Mouse (Mus musculus): ENCODE measurements around the gene Hnf4a.
A peak's percentile ranks its signal among the peaks of the same experiment; 100 is the strongest.
"Not testable (repeated sequence)": the region's sequence is repeated elsewhere in the genome, so short reads cannot be mapped to it uniquely, and the experiment has no call there.

Hnf4a gene

DNA sequence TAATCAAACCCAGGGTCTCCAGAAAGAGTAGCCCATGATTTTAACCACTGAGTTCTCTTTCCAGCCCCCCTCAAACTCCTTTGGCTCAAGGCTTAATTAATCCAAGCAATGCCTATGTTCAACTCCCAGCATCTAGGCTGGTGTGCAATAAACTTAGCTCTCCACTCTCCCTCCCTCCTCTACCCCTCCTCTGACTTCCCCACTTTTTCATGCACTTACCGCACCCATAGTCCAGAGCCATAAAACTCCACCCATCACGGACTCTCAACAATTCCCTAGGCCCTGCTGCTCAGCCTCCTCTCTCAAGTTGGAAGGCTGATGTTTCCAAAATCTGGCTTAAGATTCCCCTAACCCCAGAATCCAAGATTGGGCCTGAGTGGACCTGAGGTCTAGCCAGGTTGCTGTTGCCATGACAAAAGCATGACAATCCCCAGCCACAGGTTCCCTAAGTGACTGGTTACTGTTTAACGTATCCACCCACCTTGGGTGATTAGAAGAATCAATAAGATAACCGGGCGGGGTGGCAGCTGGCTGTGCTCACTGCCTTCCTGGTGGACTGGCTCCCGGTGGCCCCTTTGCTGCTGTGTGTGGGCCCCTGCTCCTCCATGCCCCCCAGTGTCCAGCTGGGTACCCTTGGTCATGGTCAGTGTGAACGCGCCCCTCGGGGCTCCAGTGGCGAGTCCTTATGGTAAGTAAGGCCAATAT lies at the start of gene Hnf4a:
Gene Hnf4a (plus strand): TSS at position 509 of the 705 bp plus-strand sequence.
- no peak for DNase-seq

DNA sequence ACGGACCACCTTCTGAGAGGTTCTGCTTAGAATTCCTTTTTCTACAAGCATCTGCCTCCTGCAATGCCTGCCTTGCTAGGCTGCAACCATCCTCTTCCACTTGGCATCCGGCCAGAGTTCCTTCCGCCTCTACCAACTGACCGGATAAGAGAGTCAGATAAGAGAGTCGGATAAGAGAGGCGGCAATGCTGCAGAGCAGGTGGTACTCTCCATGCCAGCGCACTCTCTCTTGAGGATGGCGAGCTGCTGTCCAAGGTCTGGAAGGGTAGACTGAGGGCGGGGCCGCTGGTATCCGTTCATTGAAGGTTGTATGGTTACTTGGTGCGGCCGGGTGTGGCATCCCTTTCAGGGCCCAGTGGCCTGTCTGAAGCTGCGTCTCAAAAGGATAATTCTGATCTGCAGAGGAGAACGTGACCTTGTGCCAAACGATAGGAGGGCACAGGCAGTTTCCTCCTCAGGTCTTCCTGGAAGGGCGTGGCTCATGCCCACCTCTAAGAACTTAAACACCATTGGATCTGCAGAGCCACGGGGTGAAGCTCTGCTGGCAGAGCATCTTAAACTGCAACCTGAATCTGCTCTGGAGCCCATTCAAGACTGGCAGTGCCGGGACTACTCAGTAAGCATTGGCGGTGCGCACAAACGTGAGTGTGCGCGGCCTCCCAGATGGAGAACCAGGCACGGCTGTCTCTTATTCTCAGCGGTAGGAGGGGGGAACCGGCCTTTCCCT lies 47.9 kb upstream of the Hnf4a start:
- no peak for DNase-seq

DNA sequence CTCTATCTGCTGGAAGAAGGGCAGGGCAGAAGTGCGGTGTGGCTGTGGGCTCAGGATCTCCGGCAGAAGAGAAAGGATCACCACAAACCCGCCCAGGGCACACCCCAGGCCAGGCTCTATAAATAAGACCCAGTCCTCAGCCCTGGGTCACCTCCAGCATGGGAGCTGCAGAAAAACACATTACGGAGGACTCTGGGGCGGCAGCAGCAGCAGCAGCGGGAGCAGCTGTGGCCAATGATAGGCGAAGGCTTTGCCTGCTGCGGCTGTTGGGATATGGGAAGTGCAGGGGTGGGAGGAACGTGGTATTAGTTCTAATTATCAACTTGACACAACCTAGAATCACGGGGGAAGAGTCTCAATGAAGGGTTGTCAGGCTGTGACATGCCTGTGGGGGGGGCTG lies 47.2 kb upstream of the Hnf4a start:
- no peak for DNase-seq

DNA sequence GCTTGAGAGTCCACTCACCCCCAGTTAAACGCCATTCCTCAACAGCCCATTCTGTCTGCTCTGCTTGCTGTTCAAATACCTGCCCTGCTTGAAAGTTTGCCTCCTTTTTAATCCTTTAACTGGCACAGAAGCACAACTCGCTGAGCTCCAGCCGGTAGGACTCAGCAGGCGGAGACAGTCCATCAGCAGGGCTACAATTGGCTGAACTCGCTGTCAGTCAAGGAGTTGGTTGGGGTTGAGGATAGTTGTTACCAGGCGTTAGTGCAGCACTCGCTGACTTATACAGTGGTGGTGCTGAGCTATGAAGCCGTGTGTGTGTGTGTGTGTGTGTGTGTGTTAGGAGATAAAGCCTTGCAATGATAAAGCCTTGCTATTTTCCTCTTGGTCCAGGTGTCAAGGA lies 46.0 kb upstream of the Hnf4a start:
- no peak for DNase-seq

DNA sequence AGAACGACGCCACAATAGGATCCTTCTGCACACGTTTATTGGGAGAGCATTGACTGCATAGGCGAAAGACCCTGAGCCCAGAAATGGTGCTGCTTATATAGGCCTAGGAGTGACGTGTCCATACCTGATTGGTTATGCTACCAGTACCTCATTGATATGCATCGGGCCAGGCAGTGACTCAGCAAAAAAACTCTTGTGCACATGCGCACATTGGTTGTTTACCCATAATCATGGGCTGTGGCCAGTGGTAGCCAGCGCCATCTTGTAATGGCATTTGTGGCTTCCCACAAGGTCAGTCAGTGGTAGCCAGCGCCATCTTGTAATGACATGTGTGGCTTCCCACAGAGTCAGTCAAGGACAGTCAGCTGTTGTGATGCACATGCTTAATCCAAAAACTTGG lies 45.3 kb upstream of the Hnf4a start:
- not testable (repeated sequence) for DNase-seq

DNA sequence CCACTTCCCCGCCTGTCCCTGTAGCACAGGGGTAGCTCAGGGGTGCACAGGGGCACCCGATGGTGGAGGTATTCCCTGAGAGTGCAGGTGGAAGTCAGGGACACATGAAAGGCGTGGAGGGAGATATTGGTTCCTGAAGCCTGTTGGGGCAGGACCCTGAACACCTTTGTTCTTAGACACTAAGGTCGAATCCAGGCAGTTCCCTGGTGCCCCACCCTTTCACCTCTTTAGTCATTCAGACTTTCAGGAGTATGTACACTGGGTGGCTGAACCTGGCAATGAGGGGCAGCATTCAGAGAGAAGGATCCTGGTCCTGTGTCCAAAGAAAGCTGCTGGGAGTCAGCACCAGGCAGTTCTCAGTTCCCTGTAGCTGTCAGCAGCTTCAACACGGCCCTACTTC lies 44.2 kb upstream of the Hnf4a start:
- DNase-seq: no peak

DNA sequence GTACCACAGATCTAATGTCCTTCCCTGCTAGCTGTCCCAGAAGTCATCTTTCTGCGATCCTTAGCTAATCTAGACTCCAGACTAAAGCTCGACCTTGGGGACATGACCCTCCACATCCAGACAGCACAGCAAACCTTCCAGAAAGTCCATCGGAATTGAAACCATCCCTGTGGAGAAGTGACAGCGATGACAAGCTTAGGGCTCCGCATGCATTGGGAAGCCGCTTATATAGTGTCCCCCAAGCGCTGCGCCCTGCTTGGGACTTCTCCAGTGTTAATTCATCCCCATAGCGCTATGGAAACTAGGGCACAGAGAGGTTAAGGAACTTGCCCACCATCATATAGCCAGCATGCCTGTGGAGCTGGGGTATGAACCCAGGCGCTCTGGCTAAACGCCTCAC lies 43.8 kb upstream of the Hnf4a start:
- DNase-seq: no peak

DNA sequence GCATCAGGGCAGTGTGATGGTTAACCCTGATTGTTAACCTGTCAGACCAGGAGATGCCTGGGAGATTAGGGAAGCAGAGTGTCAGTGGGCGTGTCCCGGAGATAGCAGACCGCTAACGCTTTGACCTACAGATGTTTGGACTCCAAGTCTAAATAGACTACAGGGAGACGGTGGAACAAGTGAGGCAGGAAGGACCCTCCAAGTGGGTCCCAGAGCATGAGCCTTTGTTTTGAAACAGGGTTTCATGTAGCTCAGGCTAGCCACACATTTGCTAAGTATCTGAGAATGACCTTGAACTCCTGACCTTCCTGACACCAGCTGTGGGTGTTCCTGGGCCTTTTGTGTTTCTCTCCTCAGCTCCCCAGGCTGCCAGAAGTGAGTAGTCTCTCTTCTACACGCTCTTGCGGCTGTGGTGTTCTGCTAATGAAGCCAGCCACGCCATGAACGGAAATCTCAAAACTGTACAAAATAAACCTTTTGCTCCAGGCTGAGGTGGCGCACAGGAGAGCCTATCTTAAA lies 43.3 kb upstream of the Hnf4a start:
- DNase-seq: no peak

DNA sequence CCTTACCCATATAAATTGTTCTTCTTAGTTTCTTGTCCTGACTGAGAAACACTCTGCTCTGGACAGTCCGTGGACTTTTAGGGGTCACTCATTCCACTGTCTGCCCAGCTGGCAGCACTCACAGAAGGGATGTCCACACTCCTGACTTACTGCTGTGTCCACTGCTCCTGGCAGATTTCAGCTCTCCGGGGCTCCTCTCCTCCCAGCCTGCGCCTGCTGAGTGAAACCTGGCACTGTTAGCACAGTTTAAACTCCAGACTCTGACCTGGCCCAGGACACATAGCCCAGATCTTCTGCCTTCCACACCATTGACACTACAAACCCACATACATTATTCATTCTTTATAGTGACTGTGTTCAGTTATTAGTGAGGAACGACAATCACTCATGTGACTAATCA lies 42.6 kb upstream of the Hnf4a start:
- DNase-seq: no peak

DNA sequence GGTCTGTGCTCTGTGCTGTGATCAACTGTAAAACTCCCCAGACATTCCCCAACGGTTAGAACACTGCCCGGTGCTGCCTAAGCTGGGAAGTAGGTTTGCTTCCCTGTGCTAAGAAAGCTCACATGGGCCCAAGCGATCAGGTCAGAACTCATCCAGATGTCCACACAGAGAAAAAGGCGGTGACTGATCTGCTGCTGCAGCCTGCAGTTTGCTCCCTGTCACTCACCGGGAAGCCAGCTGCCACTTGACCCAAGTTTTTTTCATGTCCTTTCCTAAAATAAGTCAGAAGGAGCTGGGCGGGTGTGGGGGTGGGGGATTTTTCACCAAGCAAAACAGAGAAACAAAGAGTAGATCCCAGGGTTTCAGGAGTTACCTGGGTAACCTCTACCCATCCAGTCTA lies 42.0 kb upstream of the Hnf4a start:
- no peak for DNase-seq

DNA sequence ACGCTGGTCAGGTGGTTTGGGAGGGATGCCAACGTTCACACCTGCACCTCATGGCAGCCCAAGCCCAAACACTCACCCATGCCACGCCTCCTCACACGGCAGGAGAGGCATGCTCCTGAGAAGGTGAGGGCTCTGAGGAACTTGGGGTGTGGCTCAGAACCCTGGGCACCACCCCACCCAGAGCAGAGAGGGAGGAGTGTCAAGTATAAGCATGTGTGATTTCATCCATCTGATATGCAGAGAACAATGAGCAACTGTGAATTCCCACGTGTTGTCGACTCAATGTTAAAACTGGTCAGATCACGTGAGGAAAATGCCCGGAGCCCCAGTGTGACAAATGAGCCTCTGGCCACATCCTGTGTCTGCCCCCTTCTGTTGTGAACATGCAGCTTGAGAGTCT lies 39.8 kb upstream of the Hnf4a start:
- DNase-seq: no peak

DNA sequence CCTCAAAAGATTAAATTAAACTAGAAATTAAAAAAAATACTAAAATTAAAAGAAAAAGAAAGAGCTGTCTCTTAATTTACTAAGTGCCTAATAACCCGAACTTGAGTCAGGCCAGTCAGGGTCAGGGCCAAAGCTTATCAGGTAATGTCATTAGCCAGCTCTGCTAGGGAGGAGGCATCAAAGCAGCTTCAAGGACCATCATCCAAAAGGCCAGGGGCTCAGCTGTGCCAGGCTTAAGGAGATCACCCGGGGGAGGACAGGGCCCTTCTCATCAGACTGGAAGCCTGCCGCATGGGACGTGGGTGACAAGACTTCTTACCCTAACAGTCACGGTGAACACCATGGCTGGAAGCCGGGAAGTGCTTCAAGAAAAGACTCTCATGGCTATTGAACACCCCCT lies 39.0 kb upstream of the Hnf4a start:
- no peak for DNase-seq

DNA sequence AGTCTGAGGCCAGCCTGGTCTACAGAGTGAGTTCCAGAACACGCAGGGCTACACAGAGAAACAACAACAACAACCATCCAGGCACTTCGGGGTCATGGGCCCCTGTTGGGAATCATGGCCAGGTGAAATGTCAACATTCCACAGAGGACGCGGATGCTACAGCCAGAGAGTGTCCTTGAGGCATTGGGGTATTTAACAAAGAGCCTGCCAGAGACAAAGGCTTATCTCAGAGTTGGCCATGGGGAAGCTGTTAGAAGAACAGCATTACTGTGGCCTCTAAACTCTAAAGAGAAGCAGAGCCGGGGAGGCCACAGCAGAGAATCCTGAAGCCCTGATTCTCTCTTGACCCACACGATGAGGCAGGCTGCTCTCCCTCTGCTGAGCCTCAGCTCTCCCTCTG lies 37.7 kb upstream of the Hnf4a start:
- DNase-seq: no peak

DNA sequence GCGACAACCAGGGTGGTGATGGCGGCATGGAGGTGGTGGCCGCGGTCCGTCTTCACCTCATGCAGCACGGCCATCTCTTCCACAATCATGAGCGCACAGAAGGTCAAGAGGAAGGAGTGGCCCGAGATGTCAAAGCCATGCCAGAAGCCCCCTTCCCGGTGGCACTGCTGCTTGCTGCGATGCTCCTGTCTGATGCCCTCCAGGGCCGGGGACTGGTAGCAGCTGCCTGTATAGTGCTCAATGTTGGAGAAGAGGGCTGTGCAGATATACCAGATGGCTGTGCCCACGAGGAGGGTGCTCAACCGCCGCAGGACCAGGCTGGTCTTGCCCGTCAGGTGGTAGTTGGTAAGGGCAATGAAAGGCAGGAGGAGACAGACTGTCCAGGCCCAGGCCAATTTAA lies 36.9 kb upstream of the Hnf4a start:
- DNase-seq: no peak

DNA sequence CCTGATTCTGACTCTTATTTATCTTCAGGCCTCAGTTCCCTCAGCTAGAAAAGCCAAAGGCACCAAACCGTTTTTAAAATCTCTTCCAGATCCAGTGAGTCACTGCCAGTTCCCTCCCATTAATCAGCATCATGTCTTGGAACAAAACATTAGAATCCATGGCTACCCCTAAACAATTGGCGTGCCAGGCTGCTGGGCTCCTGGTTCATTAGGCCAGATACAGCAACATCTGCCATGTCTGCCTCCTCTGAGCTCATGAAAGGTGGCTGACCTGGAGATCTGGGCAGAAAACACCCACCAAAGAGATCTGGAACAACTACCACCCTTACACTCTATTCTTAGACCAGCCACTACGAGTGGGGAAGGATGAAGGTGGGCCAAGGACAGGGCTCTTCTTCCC lies 35.5 kb upstream of the Hnf4a start:
- no peak for DNase-seq

DNA sequence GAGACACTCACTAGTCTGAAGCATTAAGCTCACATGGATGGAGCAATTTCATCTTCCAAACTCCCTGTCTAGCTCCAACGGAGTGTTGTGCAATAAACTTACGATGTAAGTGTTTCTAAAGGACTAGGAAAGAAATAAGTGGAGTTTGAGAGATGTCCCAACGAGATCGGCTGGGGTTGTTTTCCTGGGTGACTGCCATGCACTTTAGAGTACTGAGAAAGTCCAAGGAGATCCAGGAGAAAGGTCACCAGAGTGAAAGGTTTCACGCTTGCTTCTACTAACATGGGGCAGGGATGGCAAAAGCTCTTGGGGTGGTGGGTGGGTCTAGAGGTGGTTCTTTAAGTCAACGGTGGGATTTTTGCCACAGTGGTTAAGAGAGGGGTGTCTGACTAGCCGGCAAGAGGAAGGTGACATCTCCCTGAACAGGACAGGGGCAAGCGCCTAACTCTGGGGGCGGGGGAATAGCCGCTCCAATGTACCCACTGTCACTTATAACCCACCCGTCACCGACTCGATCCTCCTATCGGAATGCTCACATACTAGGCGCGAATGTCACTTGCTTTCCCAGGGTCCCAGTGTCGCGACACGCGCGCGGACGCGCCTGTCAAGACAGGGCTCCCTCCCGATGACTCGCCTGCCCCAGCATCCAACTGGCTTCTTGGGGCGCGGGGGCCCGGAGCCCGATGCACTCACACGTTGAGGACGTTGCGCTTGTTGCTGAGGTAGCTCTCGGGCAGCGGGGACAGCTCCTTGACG lies 34.7 kb upstream of the Hnf4a start:
- peak; percentile 39 for DNase-seq

DNA sequence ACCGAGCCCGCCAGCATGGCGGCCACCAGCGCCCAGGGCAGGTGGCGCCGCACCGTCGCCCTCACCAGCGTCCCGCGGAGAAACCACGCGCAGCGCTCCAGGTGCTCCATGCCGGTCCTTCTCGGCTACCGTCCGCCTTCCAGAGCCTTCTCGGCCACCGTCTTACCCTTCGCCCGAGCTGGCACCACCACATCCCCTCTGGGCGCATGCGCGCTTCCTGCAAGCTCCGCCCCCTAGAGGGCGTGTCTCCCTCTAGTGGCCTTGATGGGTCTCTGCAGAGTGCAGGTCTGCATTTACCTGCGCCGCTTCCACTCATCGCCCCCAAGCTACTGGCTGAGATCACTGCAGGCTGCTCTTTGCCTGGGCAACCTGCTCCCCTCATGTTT lies 34.1 kb upstream of the Hnf4a start, which contains the start of gene Fitm2:
Gene Fitm2 (minus strand): TSS at position 164 of the 386 bp plus-strand sequence.
- peak; percentile 97 for DNase-seq

DNA sequence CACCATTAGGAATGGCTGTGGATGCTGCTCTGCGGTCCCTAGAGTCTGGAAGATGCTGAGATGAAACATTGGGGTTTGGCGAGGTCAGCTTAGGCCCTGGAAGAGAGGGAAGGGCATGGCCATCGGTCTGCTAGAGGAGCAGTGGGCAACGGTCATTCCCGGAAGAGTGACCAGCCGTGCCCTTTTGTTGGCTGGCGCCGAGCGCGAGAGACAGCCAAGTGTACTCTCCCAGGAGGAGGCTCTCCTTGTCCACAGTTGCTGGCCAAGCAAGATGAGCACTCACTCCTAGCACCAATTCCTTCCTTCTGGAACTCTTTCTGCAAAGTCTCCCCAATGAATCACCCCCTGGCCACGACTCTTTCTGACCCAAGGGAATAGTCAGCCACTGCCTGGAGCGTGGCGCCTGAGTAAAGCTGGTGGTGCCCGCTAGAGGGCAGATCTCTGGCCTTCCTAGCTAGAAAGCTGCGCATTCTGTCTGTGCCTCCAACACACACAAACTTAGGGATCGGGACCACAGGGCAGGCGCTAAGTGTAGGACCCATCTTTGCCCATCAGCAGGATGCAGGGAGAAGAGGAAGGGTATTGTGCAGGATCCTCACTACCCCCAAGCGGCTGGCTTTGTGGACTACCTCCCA lies 26.3 kb upstream of the Hnf4a start:
- peak; percentile 21 for DNase-seq

DNA sequence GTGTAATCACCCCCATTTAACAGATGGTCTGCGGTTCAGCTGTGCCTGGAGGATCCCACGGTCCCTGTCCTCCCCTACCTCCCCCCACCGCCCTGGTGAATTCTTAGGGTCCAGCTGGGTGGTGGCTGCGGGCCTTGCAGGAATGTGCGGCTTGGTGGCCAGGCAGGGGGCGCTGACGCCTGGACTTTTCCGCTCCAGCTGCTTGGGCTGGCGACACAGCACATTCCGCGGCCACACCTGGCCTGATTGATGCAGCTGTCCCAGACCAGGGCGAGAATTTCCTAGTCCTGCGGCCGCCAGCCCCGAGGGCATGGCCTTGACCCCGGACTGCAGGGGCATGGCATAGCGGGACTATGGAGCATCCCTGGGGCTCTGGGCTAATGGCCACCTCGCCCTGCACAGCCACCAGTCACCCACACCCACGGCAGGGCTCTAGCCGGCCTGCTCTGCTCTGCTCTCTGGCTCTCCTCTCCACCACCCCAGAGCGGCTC lies 25.0 kb upstream of the Hnf4a start:
- peak; percentile 62 for DNase-seq

DNA sequence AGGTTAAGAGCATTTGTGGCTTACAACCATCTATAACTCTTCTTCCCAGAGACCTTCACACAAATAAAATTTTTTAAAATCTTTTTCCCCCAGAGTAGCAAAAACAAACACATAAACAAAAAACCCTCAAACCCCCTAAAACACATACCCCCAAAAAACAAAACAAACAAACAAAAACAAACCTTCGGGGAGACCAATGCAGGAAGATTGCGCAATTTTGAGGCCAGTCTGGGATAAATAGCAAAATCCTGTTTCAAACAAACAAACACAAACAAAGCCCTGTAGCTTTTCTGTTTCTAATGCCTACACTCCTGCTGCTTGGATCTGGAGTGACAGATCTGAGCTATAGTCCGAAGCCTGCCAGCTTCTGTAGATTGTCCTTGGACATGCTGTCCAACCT lies 19.2 kb upstream of the Hnf4a start:
- no peak for DNase-seq

DNA sequence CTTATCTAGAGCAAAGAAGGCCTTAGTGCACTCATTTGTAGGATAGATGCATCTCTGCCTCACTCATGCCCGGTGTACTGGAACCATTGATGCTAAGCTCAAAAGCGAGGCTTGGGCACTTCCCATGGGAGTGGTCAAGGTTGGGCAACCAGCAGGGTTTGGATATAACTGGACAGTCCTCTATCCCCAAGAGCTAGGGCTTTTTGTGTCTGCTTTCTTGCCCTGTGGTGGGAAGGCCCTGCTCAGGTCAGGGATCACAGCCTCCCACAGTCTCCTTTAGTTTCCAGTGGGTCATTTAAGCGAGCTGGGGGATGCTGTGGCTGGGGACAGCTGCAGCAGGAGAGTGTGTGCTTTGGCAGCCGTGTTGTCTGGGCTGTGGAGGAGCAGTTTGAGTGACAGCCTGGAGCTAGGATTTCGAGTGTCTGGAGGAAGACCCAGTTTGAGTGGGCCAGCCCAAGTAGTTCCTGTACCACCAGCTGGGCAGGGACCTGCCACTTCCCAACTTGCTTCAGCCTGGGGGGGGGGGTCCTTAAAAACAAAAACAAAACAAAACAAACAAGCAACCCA lies 16.8 kb upstream of the Hnf4a start:
- no peak for DNase-seq

DNA sequence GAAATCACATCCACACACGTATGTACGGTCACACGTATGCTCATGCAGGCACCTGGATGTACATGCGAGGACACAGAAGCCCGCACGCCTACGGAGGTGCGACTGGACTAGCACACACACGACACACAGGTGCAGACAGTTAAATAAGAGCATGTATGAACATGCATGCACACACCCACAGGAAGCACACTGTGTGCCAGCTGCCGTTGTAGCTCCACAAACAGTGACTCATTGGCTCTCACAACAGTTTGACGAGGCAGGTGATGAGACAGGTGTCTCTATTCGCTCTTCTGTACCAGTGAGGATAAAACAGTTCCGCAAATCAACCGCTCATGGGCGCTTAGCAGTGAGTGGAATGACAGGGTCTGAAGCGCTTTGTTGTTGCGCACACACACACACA lies 16.0 kb upstream of the Hnf4a start:
- DNase-seq: no peak

DNA sequence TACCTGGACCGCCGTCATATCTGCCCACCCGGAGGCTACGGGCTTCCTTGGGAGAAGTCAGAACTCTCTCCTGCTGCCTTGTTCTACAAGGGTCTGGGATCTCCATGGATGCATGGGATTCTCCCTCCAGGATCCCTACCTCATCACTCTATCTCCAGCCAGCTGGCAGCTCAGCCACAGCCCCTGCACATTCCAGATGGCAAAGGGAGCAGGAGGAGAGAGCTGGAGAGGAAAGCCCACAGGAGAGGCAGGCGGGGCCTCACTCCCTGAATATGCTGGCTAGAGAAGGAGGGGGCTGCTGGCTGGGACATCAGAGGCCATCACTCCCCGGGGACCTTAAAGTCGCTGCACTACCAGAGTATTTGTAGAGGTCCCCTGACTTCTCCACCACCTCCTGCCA lies 15.3 kb upstream of the Hnf4a start:
- no peak for DNase-seq
